Mouse (Mus musculus): ENCODE data around the gene Cd247. TPM values are rescaled to one million over a fixed set of nuclear protein-coding genes. Genes with fewer than 3 reads are reported as not detected.

The Cd247 gene
- polyA plus RNA-seq, 1 experiment = 0.05 TPM

DNA sequence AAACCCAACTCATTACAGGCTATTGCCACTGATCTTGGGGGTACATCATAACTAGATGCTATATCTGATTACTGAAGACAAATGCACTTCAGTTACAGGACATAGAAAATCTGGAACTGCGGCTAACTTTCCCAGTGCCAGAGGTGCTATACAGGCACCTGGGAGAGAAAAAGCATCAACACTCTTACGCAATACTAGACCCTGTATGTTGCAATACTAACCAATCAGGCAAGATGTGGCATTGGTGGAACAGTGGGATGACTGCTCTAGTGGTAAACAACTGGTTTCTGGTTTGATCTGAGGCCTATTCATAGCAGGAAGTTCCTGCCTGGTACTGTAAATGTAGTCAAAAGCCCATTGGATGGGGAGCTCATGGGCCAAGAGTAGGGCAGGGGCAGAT, 90.3 kb downstream of the Cd247 start:
- TF ChIP-seq CTCF (IDR thresholded peaks at IDR 0.05; ENCODE audit: control insufficient read depth, insufficient read depth, insufficient read length) = no peak
- no peak for TF ChIP-seq MYOG (IDR thresholded peaks at IDR 0.05; ENCODE audit: control insufficient read depth, extremely low read depth, insufficient read length)
- TF ChIP-seq CEBPB (IDR thresholded peaks at IDR 0.05; ENCODE audit: low read depth) = peak; percentile 68
- no peak for TF ChIP-seq MAX (IDR thresholded peaks at IDR 0.05)
- H3K4me3 ChIP-seq (ENCODE audit: insufficient read depth, poor library complexity, severe bottlenecking) = no peak overlapping the region
- no peaks in the 10 kb centered on the region for H3K79me2 ChIP-seq (ENCODE audit: control insufficient read depth, insufficient read depth)
- no peak overlapping the region for H3ac ChIP-seq (ENCODE audit: control insufficient read depth, insufficient read length, low read depth)
- peaks cover 39% of the 10 kb centered on the region for H3K36me3 ChIP-seq (ENCODE audit: control insufficient read depth, insufficient read depth)
- no peaks in the 10 kb centered on the region for H3K79me3 ChIP-seq (ENCODE audit: low read depth)
- H3K27me3 ChIP-seq (ENCODE audit: control insufficient read depth, insufficient read depth, insufficient read length) = no peaks in the 10 kb centered on the region

DNA sequence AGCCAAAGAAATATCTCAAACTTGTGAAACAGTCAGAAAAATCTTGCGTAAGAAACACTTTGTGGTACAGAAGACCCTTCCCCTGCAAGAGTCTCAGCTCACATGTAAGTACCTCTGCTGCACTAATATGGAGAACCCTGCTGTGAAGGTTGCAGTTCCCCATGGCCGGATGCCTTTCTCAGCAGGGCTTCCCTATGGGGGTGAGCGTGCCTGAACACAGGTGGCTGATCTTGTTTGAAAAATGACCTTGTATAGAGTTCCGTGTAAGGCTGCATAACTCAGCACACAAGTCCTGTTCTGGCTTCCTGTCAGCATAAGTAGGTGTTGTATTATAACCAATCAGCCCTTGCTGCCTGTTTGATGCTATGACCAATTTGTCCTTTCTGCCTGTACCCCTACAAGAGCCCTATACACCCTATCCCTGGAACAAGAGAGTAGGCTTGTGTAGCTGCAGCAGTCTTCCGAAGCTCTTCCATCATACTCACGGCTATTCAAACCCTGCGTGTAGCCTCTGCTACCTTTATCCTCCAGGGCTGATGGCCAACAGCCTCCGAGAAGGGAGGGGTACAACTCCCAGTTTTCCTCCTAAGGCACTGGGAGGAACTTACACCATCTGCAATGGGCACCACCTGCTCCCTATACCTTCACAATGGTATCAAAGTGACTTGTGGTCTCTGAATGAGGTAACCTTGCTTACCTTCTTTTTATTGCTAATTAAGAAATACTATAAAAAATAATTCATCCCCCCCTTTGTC, 93.8 kb downstream of the Cd247 start:
- Histone ChIP-seq H3K27me3 (ENCODE audit: control insufficient read depth, insufficient read depth, insufficient read length) (no peaks in the 10 kb centered on the region), H3K79me2 (ENCODE audit: control insufficient read depth, insufficient read depth) (no peaks in the 10 kb centered on the region), H3K79me3 (ENCODE audit: low read depth) (no peaks in the 10 kb centered on the region), H3K4me3 (ENCODE audit: insufficient read depth, poor library complexity, severe bottlenecking) (no peak overlapping the region), H3K36me3 (ENCODE audit: control insufficient read depth, insufficient read depth) (peaks cover 27% of the 10 kb centered on the region), H3ac (ENCODE audit: control insufficient read depth, insufficient read length, low read depth) (no peak overlapping the region)
- TF ChIP-seq USF1 (IDR thresholded peaks at IDR 0.05; ENCODE audit: low read depth) (no peak), CTCF (IDR thresholded peaks at IDR 0.05; ENCODE audit: control insufficient read depth, insufficient read depth, insufficient read length) (no peak), MYOD1 (IDR thresholded peaks at IDR 0.05; ENCODE audit: control insufficient read depth, insufficient read length, low read depth) (no peak), MYOG (IDR thresholded peaks at IDR 0.05; ENCODE audit: control insufficient read depth, extremely low read depth, insufficient read length) (no peak), FOSL1 (IDR thresholded peaks at IDR 0.05; ENCODE audit: insufficient read depth, low read length, poor library complexity, severe bottlenecking) (no peak), MAX (IDR thresholded peaks at IDR 0.05) (no peak), CEBPB (IDR thresholded peaks at IDR 0.05; ENCODE audit: low read depth) (no peak)

DNA sequence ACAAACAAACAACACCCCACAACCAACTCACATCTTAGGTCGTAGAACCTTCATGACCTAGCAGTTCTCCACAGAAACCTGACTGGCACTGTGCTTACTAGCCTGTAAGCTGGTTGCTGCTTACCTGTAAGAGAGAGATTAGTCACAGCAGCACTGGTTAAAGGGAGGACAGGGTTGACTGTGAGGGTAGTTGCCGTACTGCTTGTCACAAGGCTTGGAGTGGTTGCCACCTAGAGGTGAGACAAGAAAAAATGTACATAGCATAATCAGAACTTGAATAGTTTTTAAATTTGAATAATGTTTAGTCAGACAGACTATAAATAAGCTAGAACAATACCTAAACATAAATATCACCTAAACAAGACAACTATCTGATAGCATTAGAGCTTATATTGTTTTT, 103.2 kb downstream of the Cd247 start:
- Histone ChIP-seq H3ac (ENCODE audit: control insufficient read depth, insufficient read length, low read depth) (no peak overlapping the region), H3K79me2 (ENCODE audit: control insufficient read depth, insufficient read depth) (no peaks in the 10 kb centered on the region), H3K36me3 (ENCODE audit: control insufficient read depth, insufficient read depth) (peaks cover 52% of the 10 kb centered on the region), H3K4me3 (ENCODE audit: insufficient read depth, poor library complexity, severe bottlenecking) (no peak overlapping the region), H3K27me3 (ENCODE audit: control insufficient read depth, insufficient read depth, insufficient read length) (no peaks in the 10 kb centered on the region), H3K79me3 (ENCODE audit: low read depth) (no peaks in the 10 kb centered on the region)
- TF ChIP-seq FOSL1 (IDR thresholded peaks at IDR 0.05; ENCODE audit: insufficient read depth, low read length, poor library complexity, severe bottlenecking) (no peak), CEBPB (IDR thresholded peaks at IDR 0.05; ENCODE audit: low read depth) (no peak), MAX (IDR thresholded peaks at IDR 0.05) (no peak), MYOD1 (IDR thresholded peaks at IDR 0.05; ENCODE audit: control insufficient read depth, insufficient read length, low read depth) (no peak), CTCF (IDR thresholded peaks at IDR 0.05; ENCODE audit: control insufficient read depth, insufficient read depth, insufficient read length) (no peak), USF1 (IDR thresholded peaks at IDR 0.05; ENCODE audit: low read depth) (no peak), MYOG (IDR thresholded peaks at IDR 0.05; ENCODE audit: control insufficient read depth, extremely low read depth, insufficient read length) (no peak)

DNA sequence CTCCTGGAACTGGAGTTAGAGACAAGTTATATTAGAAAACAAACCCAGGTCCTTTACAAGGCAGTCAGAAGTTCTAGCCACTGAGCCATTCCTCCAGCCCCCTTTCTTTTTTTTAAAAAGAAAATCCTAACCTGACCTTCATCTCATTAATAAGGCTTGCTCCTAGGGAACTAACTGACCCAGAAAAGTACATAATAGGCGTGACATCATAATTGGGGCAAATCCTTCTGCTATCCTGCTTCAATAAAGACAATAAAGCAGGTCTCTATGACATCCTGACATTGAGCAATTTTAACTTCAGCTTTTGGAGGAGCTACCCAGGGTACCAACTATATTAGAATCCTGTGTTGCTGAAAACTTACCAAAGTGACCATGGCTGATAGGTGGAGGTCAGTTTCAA, 115.1 kb downstream of the Cd247 start:
- no peaks in the 10 kb centered on the region for H3K27me3 ChIP-seq (ENCODE audit: control insufficient read depth, insufficient read depth, insufficient read length)
- no peak for TF ChIP-seq USF1 (IDR thresholded peaks at IDR 0.05; ENCODE audit: low read depth)
- TF ChIP-seq CTCF (IDR thresholded peaks at IDR 0.05; ENCODE audit: control insufficient read depth, insufficient read depth, insufficient read length) = no peak
- TF ChIP-seq FOSL1 (IDR thresholded peaks at IDR 0.05; ENCODE audit: insufficient read depth, low read length, poor library complexity, severe bottlenecking) = no peak
- TF ChIP-seq MAX (IDR thresholded peaks at IDR 0.05) = no peak
- TF ChIP-seq MYOG (IDR thresholded peaks at IDR 0.05; ENCODE audit: control insufficient read depth, extremely low read depth, insufficient read length) = no peak
- no peak for TF ChIP-seq CEBPB (IDR thresholded peaks at IDR 0.05; ENCODE audit: low read depth)
- no peak for TF ChIP-seq MYOD1 (IDR thresholded peaks at IDR 0.05; ENCODE audit: control insufficient read depth, insufficient read length, low read depth)
- H3K79me2 ChIP-seq (ENCODE audit: control insufficient read depth, insufficient read depth) = no peaks in the 10 kb centered on the region
- peaks cover 50% of the 10 kb centered on the region for H3K36me3 ChIP-seq (ENCODE audit: control insufficient read depth, insufficient read depth)
- no peak overlapping the region for H3ac ChIP-seq (ENCODE audit: control insufficient read depth, insufficient read length, low read depth)
- no peaks in the 10 kb centered on the region for H3K79me3 ChIP-seq (ENCODE audit: low read depth)
- H3K4me3 ChIP-seq (ENCODE audit: insufficient read depth, poor library complexity, severe bottlenecking) = no peak overlapping the region

DNA sequence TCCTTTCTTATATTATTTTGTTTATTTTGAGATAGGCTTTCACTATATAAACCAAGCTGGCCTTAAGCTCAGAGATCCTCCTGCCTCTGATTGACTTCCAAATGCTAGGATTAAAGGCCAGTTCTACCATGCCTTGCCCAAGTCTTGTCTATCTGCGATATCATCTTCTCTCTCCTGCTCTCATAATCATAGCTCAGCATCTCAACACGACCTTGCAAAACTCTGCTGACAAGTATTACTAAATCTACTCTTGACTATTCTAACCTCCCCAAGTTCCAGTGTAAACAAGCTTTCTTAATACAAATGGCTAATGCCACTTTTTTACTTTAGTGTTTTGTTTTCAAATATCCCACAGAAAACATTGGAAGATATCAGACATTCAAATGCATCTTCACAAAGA, 119.7 kb downstream of the Cd247 start:
- TF ChIP-seq MYOD1 (IDR thresholded peaks at IDR 0.05; ENCODE audit: control insufficient read depth, insufficient read length, low read depth) (no peak), FOSL1 (IDR thresholded peaks at IDR 0.05; ENCODE audit: insufficient read depth, low read length, poor library complexity, severe bottlenecking) (no peak), MYOG (IDR thresholded peaks at IDR 0.05; ENCODE audit: control insufficient read depth, extremely low read depth, insufficient read length) (no peak), MAX (IDR thresholded peaks at IDR 0.05) (no peak), USF1 (IDR thresholded peaks at IDR 0.05; ENCODE audit: low read depth) (no peak), CEBPB (IDR thresholded peaks at IDR 0.05; ENCODE audit: low read depth) (no peak), CTCF (IDR thresholded peaks at IDR 0.05; ENCODE audit: control insufficient read depth, insufficient read depth, insufficient read length) (no peak)

More for the DNA sequence above, 119.7 kb downstream of the Cd247 start:
- Histone ChIP-seq H3K79me2 (ENCODE audit: control insufficient read depth, insufficient read depth) (no peaks in the 10 kb centered on the region), H3K4me3 (ENCODE audit: insufficient read depth, poor library complexity, severe bottlenecking) (no peak overlapping the region), H3K27me3 (ENCODE audit: control insufficient read depth, insufficient read depth, insufficient read length) (no peaks in the 10 kb centered on the region), H3ac (ENCODE audit: control insufficient read depth, insufficient read length, low read depth) (no peak overlapping the region), H3K79me3 (ENCODE audit: low read depth) (no peaks in the 10 kb centered on the region), H3K36me3 (ENCODE audit: control insufficient read depth, insufficient read depth) (peaks cover 32% of the 10 kb centered on the region)
